Mouse (Mus musculus): Measurements from ENCODE around the gene Aqp8.

Gene Aqp8

DNA sequence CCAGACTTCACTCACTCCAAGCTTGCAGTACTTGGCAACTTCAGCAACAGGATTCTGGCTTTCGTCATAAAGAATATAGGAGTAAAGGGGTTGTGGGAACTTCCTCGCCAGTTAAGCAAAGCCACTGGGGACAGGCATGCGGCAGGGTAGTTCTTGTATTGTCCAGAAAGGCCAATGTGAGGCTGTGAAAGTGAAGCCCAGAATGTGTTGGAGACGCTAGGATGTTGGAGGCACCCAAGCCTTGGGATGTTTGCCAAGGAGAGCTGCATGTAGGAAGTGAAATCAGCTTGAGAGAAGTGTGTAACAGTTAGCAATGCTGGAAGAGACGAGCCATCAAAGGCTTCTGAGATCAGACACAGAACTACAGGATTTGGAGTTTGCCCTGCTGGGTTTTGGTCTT lies 25.6 kb downstream of the Aqp8 start:
- DNase-seq (ENCODE audit: low spot score), result no peak

DNA sequence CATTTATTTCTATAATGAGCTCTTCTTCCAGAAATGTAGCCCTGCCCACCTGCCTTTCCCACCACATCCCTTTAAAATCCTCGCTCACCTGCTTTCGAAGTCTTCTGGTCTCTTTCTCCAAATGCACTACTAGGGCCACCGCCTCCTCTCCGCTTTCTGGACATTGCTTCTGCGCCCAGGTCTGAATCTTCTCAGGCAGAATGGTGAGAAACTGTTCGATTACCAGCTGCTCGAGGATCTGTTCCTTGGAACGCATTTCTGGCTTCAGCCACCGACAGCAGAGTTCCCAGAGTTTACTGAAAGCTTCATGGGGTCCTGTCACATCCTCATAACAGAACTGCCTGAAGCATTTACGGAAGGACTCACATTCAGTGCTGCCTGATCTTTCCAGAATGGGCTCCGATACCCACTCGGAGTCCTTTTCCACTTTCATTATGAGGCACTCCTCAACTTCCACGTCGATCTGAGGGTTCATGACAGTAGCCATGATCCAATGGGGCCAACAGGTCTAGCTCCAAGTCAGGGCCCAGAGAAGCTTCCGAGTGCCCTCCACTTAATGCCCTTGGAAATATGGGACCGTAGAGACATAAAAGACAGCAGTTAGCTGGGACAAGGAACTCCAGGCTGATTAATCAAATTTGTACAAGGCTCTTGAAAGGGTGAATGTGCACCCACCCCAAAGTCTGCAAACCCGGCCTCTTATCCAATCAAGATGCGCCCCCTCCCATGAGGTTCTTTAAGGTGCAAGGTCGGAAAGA lies 37.6 kb downstream of the Aqp8 start:
- no peak for DNase-seq (ENCODE audit: low spot score)

DNA sequence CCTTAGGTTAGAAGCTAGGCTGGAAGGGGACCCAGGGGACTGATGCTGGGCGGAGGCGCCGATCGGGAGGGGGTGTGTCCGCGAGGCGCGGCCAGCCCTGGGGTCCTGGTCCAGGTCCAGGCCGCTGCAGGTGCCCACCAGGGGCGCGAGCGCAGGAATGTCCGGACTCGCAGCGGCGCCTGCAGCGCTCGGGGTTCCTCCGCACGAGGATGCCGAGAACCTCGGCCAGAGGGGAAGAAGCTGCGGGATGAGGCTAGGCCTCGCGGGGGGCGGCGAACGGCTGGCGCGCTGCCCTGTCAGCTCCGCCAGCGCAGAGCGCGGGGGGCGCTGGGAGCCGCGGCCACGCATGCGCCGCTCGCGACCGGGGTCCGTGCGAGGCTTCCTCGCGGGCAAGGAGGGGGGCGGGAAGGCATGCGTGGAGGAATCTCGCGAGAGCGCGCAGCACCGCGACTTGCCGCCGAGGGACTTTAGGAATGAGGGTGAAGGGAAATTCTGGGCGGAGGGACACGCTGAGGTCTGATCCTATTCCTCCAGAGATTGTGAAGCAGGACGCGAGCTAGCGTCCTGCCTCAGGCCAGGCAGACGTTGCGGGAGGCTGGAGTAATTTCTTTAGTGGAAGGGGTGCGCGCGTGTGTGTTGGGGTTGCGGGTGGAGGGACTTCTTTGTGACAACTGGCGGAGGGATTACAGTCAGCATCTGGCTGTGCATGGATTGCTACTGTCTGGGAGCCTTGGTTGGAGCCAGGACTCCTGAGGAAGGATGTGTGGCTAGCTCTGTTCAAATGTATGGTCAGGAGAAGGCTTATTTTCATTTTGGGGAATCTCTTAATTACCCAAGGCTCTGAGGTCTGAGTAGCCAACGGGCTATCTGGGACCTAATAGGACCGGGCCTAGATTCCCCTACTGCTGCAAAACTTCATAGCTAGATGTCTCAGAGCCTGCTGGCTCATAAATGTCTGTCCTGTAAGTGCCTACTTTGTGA lies 38.4 kb downstream of the Aqp8 start, which contains the start of gene Zkscan2:
Zkscan2 (minus strand) TSS at position 211 of the 981 bp plus-strand sequence.
- DNase-seq (ENCODE audit: low spot score), result peak; percentile 49

DNA sequence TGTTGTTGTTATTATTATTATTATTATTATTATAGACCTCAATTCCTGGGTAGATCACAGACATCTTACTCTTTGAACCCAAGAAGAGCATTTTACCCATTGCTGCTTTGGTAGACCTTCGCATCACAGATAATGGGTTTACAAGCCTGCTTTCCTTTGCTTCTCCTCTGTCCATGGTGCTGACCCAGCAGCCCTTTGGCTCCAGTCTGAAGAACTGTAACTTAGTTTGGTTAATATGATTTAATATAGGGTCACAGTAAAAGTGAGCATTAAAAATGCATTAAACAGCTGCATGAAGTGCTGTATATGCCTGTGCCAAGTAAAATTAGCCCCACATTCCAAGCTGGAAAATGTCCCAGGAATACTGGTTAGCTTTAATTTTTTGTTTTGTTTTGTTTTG lies 41.3 kb downstream of the Aqp8 start:
- DNase-seq (ENCODE audit: low spot score), result peak; percentile 51

DNA sequence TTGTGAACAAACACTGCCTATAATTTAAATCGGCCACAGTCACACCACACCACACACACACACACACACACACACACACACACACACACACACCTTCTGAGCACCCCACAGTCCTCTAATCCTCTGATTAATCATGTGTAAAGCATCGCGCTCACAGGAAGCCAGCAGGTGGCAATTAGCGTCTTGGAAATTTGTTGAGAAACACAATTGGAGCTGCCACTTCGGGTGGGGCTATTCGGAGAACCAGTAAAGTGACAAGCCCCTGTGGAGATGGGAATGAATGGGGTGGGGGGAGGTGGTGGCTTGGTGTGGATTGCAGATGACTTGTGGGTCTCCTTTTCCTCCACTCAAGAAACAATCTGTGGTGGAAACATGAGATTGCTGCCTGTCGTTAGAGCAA lies 45.9 kb downstream of the Aqp8 start:
- no peak for DNase-seq (ENCODE audit: low spot score)
